In the genomic region with DNA sequence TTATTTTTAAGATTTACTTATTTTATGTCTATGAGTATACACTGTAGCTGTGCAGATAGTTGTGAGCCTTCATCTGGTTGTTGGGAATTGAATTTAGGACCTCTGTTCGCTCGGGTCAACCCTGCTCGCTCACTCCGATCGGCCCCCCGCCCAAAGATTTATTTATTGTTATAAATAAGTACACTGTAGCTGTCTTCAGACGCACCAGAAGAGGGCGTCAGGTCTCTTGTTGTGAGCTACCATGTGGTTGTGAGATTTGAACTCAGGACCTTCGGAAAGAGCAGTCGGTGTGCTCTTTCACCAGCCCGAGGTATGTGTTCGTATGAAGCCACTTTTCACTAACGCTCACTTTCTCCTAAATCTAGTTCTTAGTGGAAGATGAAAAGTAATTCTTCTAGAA, we compare ENCODE assay signal across 8 mouse cellular contexts. TPM values are rescaled to one million over a fixed set of nuclear protein-coding genes. Genes with fewer than 3 reads are reported as not detected.
A peak's percentile ranks its signal among the peaks of the same experiment; 100 is the strongest.
DNase-seq lines count a peak whose midpoint lies in the region; ATAC-seq and TF ChIP-seq lines count a peak whose summit lies in the region.

No protein-coding gene starts in this region.

- H3K4me3 ChIP-seq in megakaryocyte, embryonic 14.5 days (replicated peaks), result peak overlapping the region; percentile 99
- peak overlapping the region; percentile 91 for H3K4me3 ChIP-seq in forebrain, postnatal 0 days (ENCODE audit: low read depth, low read length)
- peak overlapping the region; percentile 98 for H3K4me3 ChIP-seq in limb, embryonic 10.5 days

- 40% methylated on average over 13 of the region's 13 CpGs for WGBS in forebrain, postnatal 0 days
- 50% methylated on average over 13 of the region's 13 CpGs for WGBS in limb, embryonic 10.5 days

- peak; percentile 13 for DNase-seq in WW6 (ENCODE audit: low read depth, low spot score)
- no peak for DNase-seq in forebrain, postnatal 0 days
- DNase-seq in limb, embryonic 10.5 days (ENCODE audit: low spot score), result no peak
- DNase-seq in naive thymus-derived CD4-positive, alpha-beta T cell, adult 2 months (ENCODE audit: low read depth), result peak; percentile 34
- no peak for DNase-seq in layer of hippocampus, adult 9-11 months
- DNase-seq in adrenal gland, adult 2 months, result no peak

- H3K4me2 ChIP-seq in forebrain, postnatal 0 days (ENCODE audit: low read depth), result peak overlapping the region; percentile 69

- no peaks in the 10 kb centered on the region for H3K27me3 ChIP-seq in megakaryocyte, embryonic 14.5 days (replicated peaks)
- H3K27me3 ChIP-seq in forebrain, postnatal 0 days (ENCODE audit: insufficient read depth, low read length), result no peaks in the 10 kb centered on the region
- H3K27me3 ChIP-seq in limb, embryonic 10.5 days (ENCODE audit: low read depth, poor library complexity, severe bottlenecking), result no peaks in the 10 kb centered on the region

- TF ChIP-seq CTCF in forebrain, postnatal 0 days (IDR thresholded peaks at IDR 0.05; ENCODE audit: low read depth), result 0 out of 2 replicates have a peak, but pooled peaks have one; percentile 20

- peaks cover 38% of the 10 kb centered on the region for H3K36me3 ChIP-seq in megakaryocyte, embryonic 14.5 days (replicated peaks; ENCODE audit: low read length)
- peaks cover 18% of the 10 kb centered on the region for H3K36me3 ChIP-seq in forebrain, postnatal 0 days (ENCODE audit: insufficient read depth)
- peaks cover 44% of the 10 kb centered on the region for H3K36me3 ChIP-seq in limb, embryonic 10.5 days

- no peak for ATAC-seq in megakaryocyte, adult 5-6 weeks (ENCODE audit: poor library complexity, severe bottlenecking)
- ATAC-seq in forebrain, postnatal 0 days, result no peak

- H3K4me1 ChIP-seq in megakaryocyte, embryonic 14.5 days, result peaks cover 27% of the 10 kb centered on the region
- peaks cover 8% of the 10 kb centered on the region; the same call in 1 of the 2 replicates for H3K4me1 ChIP-seq in forebrain, postnatal 0 days (ENCODE audit: insufficient read depth)
- peaks cover 15% of the 10 kb centered on the region for H3K4me1 ChIP-seq in limb, embryonic 10.5 days

- H3K9ac ChIP-seq in forebrain, postnatal 0 days, result peak overlapping the region; percentile 96

- H3K27ac ChIP-seq in forebrain, postnatal 0 days (ENCODE audit: low read depth, low read length), result no peak overlapping the region
- H3K27ac ChIP-seq in limb, embryonic 10.5 days, result peak overlapping the region; percentile 95

- no peaks in the 10 kb centered on the region for H3K9me3 ChIP-seq in megakaryocyte, embryonic 14.5 days
- H3K9me3 ChIP-seq in forebrain, postnatal 0 days (ENCODE audit: low read length), result no peaks in the 10 kb centered on the region
- H3K9me3 ChIP-seq in limb, embryonic 10.5 days (replicated peaks), result no peaks in the 10 kb centered on the region

RNA-seq across cellular contexts. Expression of gene Ankle2, which starts 0.8 kb away (rescaled TPM):
- polyA plus RNA-seq in megakaryocyte, embryonic 14.5 days (2012; ENCODE audit: insufficient read depth, low replicate concordance), result 0.32 and 3.0 TPM in 2 replicates
- 59.7 and 62.4 TPM in 2 replicates for total RNA-seq in megakaryocyte, adult 5-6 weeks (2015)
- total RNA-seq in megakaryocyte, adult 5-6 weeks (2017), result 86.8 and 106 TPM in 2 replicates
- total RNA-seq in forebrain, postnatal 0 days (2014; rRNA removed), result 31.0 and 40.2 TPM in 2 replicates
- polyA plus RNA-seq in forebrain, postnatal 0 days (2015; fragmentation: Nextera tagmentation; extraction: Ambion mirVana), result 11.6 and 17.8 TPM in 2 replicates
- polyA plus RNA-seq in limb, embryonic 10.5 days (2016; fragmentation: Nextera tagmentation; extraction: Ambion mirVana), result 32.9 and 38.7 TPM in 2 replicates
- 10 to 100 TPM; 39.3 to 46.5 TPM for total RNA-seq in adrenal gland, adult 2 months (2021)
- polyA plus RNA-seq in adrenal gland, adult 2 months (2012; rRNA removed), result 7.5 and 8.7 TPM in 2 replicates

RNA-seq across cellular contexts. Expression of gene Pgam5, which starts 38.1 kb away (rescaled TPM):
- polyA plus RNA-seq in megakaryocyte, embryonic 14.5 days (2012; ENCODE audit: insufficient read depth, low replicate concordance), result 0.82 and 2.8 TPM in 2 replicates
- total RNA-seq in megakaryocyte, adult 5-6 weeks (2015), result 28.3 and 29.8 TPM in 2 replicates
- 19.4 and 23.4 TPM in 2 replicates for total RNA-seq in megakaryocyte, adult 5-6 weeks (2017)
- total RNA-seq in forebrain, postnatal 0 days (2014; rRNA removed), result 154 and 169 TPM in 2 replicates
- polyA plus RNA-seq in forebrain, postnatal 0 days (2015; fragmentation: Nextera tagmentation; extraction: Ambion mirVana), result 117 and 120 TPM in 2 replicates
- polyA plus RNA-seq in limb, embryonic 10.5 days (2016; fragmentation: Nextera tagmentation; extraction: Ambion mirVana), result 103 and 105 TPM in 2 replicates
- 10 to 100 TPM; 46.6 to 58.5 TPM for total RNA-seq in adrenal gland, adult 2 months (2021)
- 23.5 and 25.7 TPM in 2 replicates for polyA plus RNA-seq in adrenal gland, adult 2 months (2012; rRNA removed)

RNA-seq across cellular contexts. Expression of gene Pxmp2, which starts 54.3 kb away (rescaled TPM):
- polyA plus RNA-seq in megakaryocyte, embryonic 14.5 days (2012; ENCODE audit: insufficient read depth, low replicate concordance), result 7.5 and 57.5 TPM in 2 replicates
- total RNA-seq in megakaryocyte, adult 5-6 weeks (2015), result 3.0 and 5.2 TPM in 2 replicates
- 5.0 and 8.6 TPM in 2 replicates for total RNA-seq in megakaryocyte, adult 5-6 weeks (2017)
- 3.3 and 6.7 TPM in 2 replicates for total RNA-seq in forebrain, postnatal 0 days (2014; rRNA removed)
- polyA plus RNA-seq in forebrain, postnatal 0 days (2015; fragmentation: Nextera tagmentation; extraction: Ambion mirVana), result 9.6 and 11.3 TPM in 2 replicates
- 9.2 and 10.0 TPM in 2 replicates for polyA plus RNA-seq in limb, embryonic 10.5 days (2016; fragmentation: Nextera tagmentation; extraction: Ambion mirVana)
- 10 to 100 TPM; 12.2 to 19.2 TPM for total RNA-seq in adrenal gland, adult 2 months (2021)
- 10.4 and 18.1 TPM in 2 replicates for polyA plus RNA-seq in adrenal gland, adult 2 months (2012; rRNA removed)

RNA-seq across cellular contexts. Expression of gene Pole, which starts 54.5 kb away (rescaled TPM):
- 2.6 and 5.1 TPM in 2 replicates for polyA plus RNA-seq in megakaryocyte, embryonic 14.5 days (2012; ENCODE audit: insufficient read depth, low replicate concordance)
- 32.1 and 44.4 TPM in 2 replicates for total RNA-seq in megakaryocyte, adult 5-6 weeks (2015)
- 21.7 and 23.2 TPM in 2 replicates for total RNA-seq in megakaryocyte, adult 5-6 weeks (2017)
- total RNA-seq in forebrain, postnatal 0 days (2014; rRNA removed), result 5.5 and 6.7 TPM in 2 replicates
- polyA plus RNA-seq in forebrain, postnatal 0 days (2015; fragmentation: Nextera tagmentation; extraction: Ambion mirVana), result 2.5 and 3.6 TPM in 2 replicates
- 56.1 and 56.5 TPM in 2 replicates for polyA plus RNA-seq in limb, embryonic 10.5 days (2016; fragmentation: Nextera tagmentation; extraction: Ambion mirVana)
- 1 to 10 TPM; 1.5 to 1.6 TPM for total RNA-seq in adrenal gland, adult 2 months (2021)
- 1.1 and 1.2 TPM in 2 replicates for polyA plus RNA-seq in adrenal gland, adult 2 months (2012; rRNA removed)

RNA-seq across cellular contexts. Expression of gene Golga3, which starts 55.1 kb away (rescaled TPM):
- 0.26 and 2.0 TPM in 2 replicates for polyA plus RNA-seq in megakaryocyte, embryonic 14.5 days (2012; ENCODE audit: insufficient read depth, low replicate concordance)
- total RNA-seq in megakaryocyte, adult 5-6 weeks (2015), result 11.9 and 12.6 TPM in 2 replicates
- total RNA-seq in megakaryocyte, adult 5-6 weeks (2017), result 22.7 and 24.6 TPM in 2 replicates
- total RNA-seq in forebrain, postnatal 0 days (2014; rRNA removed), result 17.8 and 25.1 TPM in 2 replicates
- polyA plus RNA-seq in forebrain, postnatal 0 days (2015; fragmentation: Nextera tagmentation; extraction: Ambion mirVana), result 12.7 and 15.9 TPM in 2 replicates
- 17.5 and 23.1 TPM in 2 replicates for polyA plus RNA-seq in limb, embryonic 10.5 days (2016; fragmentation: Nextera tagmentation; extraction: Ambion mirVana)
- 10 to 100 TPM; 34.4 to 37.0 TPM for total RNA-seq in adrenal gland, adult 2 months (2021)
- 4.5 and 6.1 TPM in 2 replicates for polyA plus RNA-seq in adrenal gland, adult 2 months (2012; rRNA removed)

Comparison
In these comparisons a context has a peak if more than half of its experiments do, and no peak if none do; other contexts are left out.
1. DNase-seq: peak in WW6 (single experiment) and naive thymus-derived CD4-positive, alpha-beta T cell, adult 2 months (single experiment); none in forebrain, postnatal 0 days (single experiment), limb, embryonic 10.5 days (single experiment), layer of hippocampus, adult 9-11 months (single experiment) and adrenal gland, adult 2 months (single experiment).
2. Peak in every context shown above with its lines, with median percentiles within 50 percentile points of each other: H3K4me3 ChIP-seq.